Mouse (Mus musculus) small intestine, adult 2 months (tissue): ENCODE results near the gene 2510039O18Rik.

Source experiments
- CTCF ChIP-seq: fragments of 200-500 bp; IDR thresholded peaks from 2 replicates; pipeline ENCODE4 v1.5.1; 2012; ENCODE audit warnings: low read depth, mild to moderate bottlenecking, control low read depth, inconsistent platforms, low read length, moderate library complexity, mixed read lengths; ENCODE audit not compliant: insufficient replicate concordance, insufficient read length; ENCODE audit errors: extremely low read depth
- POLR2A ChIP-seq: fragments of 200-500 bp; IDR thresholded peaks from 2 replicates; pipeline ENCODE4 v1.6.1; 2012; ENCODE audit warnings: low read depth, mild to moderate bottlenecking, control low read depth, inconsistent platforms, low read length, moderate library complexity

- TF ChIP-seq CTCF (no peak), POLR2A (no peak)
Measured at GRCm38 (mm10) chr4:147903601-147904000, 37.1 kb upstream of the 2510039O18Rik start.
